Mouse (Mus musculus) heart, embryonic 16.5 days (tissue): ENCODE measurements at regions not wholly inside any gene's neighbourhood (a gene's known extent, or its start where the extent isn't known, plus 50 kb on each side); places are given as distances from the start of the nearest gene placed in this dataset.
A peak's percentile ranks its signal among the peaks of the same experiment; 100 is the strongest.

Source experiments
- ATAC-seq: fragments of 200-750 bp; cut with Nextera tagmentation; replicated peaks from 2 replicates; pipeline ENCODE4 v1.8.0; 2017; ENCODE audit warnings: moderate number of reproducible peaks; ENCODE audit not compliant: insufficient read depth, low FRiP score; ENCODE audit errors: extremely low read depth
- H3K27ac ChIP-seq: fragments of 300-500 bp; sonication (generic); 2 replicates; pipeline ENCODE4 v1.5.1; 2014; ENCODE audit warnings: mild to moderate bottlenecking, low read length, control low read depth, moderate library complexity
- H3K27me3 ChIP-seq: fragments of 300-500 bp; sonication (generic); 2 replicates; pipeline ENCODE4 v1.6.1; 2014; ENCODE audit warnings: low read length, mixed read lengths; ENCODE audit not compliant: control insufficient read depth, insufficient read depth
- H3K36me3 ChIP-seq: fragments of 300-500 bp; sonication (generic); 2 replicates; pipeline ENCODE4 v1.6.1; 2014; ENCODE audit not compliant: control insufficient read depth, insufficient read depth
- H3K4me1 ChIP-seq: fragments of 300-500 bp; sonication (generic); 2 replicates; pipeline ENCODE4 v1.6.1; 2014; ENCODE audit warnings: low read length, mixed read lengths; ENCODE audit not compliant: control insufficient read depth, insufficient read depth
- H3K4me2 ChIP-seq: fragments of 300-500 bp; sonication (generic); 2 replicates; pipeline ENCODE4 v1.6.1; 2014; ENCODE audit warnings: low read depth, mild to moderate bottlenecking, control low read depth, low read length
- H3K4me3 ChIP-seq: fragments of 300-500 bp; sonication (generic); 2 replicates; pipeline ENCODE4 v1.5.1; 2014; ENCODE audit warnings: mild to moderate bottlenecking, control low read depth, low read length
- H3K9ac ChIP-seq: fragments of 300-500 bp; sonication (generic); 2 replicates; pipeline ENCODE4 v1.6.1; 2014; ENCODE audit warnings: low read length, control low read depth
- H3K9me3 ChIP-seq: fragments of 300-500 bp; sonication (generic); replicated peaks from 2 replicates; pipeline ENCODE4 v1.6.1; 2016; ENCODE audit warnings: low read length; ENCODE audit not compliant: control insufficient read depth
- WGBS: fragments of 180-500 bp; shearing (Covaris S2); extraction: QIAGEN DNeasy Blood & Tissue Kit; methylation state at CpG from one replicate; pipeline ENCODE4 v1.1.7; 2014; 5-methylcytosine and 5-hydroxymethylcytosine counted together

GRCm38 (mm10) chr7:134550221-134550809 is 120.1 kb upstream of the Dock1 start:
- Histone ChIP-seq H3K9me3 (no peaks in the 10 kb centered on the region), H3K4me2 (no peak overlapping the region), H3K9ac (no peak overlapping the region), H3K4me3 (no peak overlapping the region), H3K27me3 (no peaks in the 10 kb centered on the region), H3K36me3 (no peaks in the 10 kb centered on the region), H3K4me1 (peaks cover 11% of the 10 kb centered on the region), H3K27ac (no peak overlapping the region)
- WGBS: 40% methylated on average over 7 of the region's 7 CpGs
- no peak; the same call in 1 of the 2 replicates for ATAC-seq

- no peaks in the 10 kb centered on the region for H3K27me3 ChIP-seq
- ATAC-seq: no peak
- no peak overlapping the region for H3K9ac ChIP-seq
- peaks cover 11% of the 10 kb centered on the region for H3K4me1 ChIP-seq
- no peaks in the 10 kb centered on the region for H3K36me3 ChIP-seq
- no peak overlapping the region for H3K27ac ChIP-seq
- no peak overlapping the region for H3K4me3 ChIP-seq
- 51% methylated on average over 6 of the region's 6 CpGs for WGBS
- no peak overlapping the region for H3K4me2 ChIP-seq
- no peaks in the 10 kb centered on the region for H3K9me3 ChIP-seq
Observed at GRCm38 (mm10) chr7:134552051-134552451, 118.4 kb upstream of the Dock1 start.

- Histone ChIP-seq H3K4me1 (peaks cover under 1% of the 10 kb centered on the region), H3K27me3 (no peaks in the 10 kb centered on the region), H3K4me3 (no peak overlapping the region), H3K27ac (no peak overlapping the region), H3K9ac (no peak overlapping the region), H3K9me3 (0 out of 2 replicates have a peak, but pooled peaks cover 2% of the 10 kb centered on the region), H3K4me2 (no peak overlapping the region), H3K36me3 (no peaks in the 10 kb centered on the region)
- WGBS: 40% methylated on average over 4 of the region's 4 CpGs
- no peak for ATAC-seq
Observed at GRCm38 (mm10) chr7:134556061-134556460, 114.4 kb upstream of the Dock1 start.

- 84% methylated on average over 5 of the region's 5 CpGs for WGBS
- no peak overlapping the region for H3K27ac ChIP-seq
- no peak overlapping the region for H3K9ac ChIP-seq
- peaks cover 3% of the 10 kb centered on the region; the same call in 1 of the 2 replicates for H3K9me3 ChIP-seq
- H3K4me2 ChIP-seq: no peak overlapping the region
- no peak for ATAC-seq
- H3K27me3 ChIP-seq: no peaks in the 10 kb centered on the region
- no peak overlapping the region for H3K4me3 ChIP-seq
- H3K36me3 ChIP-seq: no peaks in the 10 kb centered on the region
- peaks cover 6% of the 10 kb centered on the region; the same call in 1 of the 2 replicates for H3K4me1 ChIP-seq
Observed at GRCm38 (mm10) chr7:134566322-134566721, 104.1 kb upstream of the Dock1 start.

GRCm38 (mm10) chr7:134569247-134569646 is 101.2 kb upstream of the Dock1 start:
- peaks cover 3% of the 10 kb centered on the region; the same call in 1 of the 2 replicates for H3K9me3 ChIP-seq

GRCm38 (mm10) chr7:134570176-134570810 is 100.2 kb upstream of the Dock1 start:
- Histone ChIP-seq H3K9ac (no peak overlapping the region), H3K36me3 (no peaks in the 10 kb centered on the region), H3K27me3 (no peaks in the 10 kb centered on the region), H3K4me2 (no peak overlapping the region), H3K4me3 (no peak overlapping the region), H3K27ac (peak overlapping the region; percentile 62), H3K4me1 (peaks cover 6% of the 10 kb centered on the region; the same call in 1 of the 2 replicates), H3K9me3 (peaks cover 3% of the 10 kb centered on the region; the same call in 1 of the 2 replicates)
- ATAC-seq: 0 out of 2 replicates have a peak, but pooled peaks have one; percentile 4
- WGBS: 46% methylated on average over 5 of the region's 5 CpGs

More at GRCm38 (mm10) chr7:134569247-134569646, 101.2 kb upstream of the Dock1 start:
- no peak overlapping the region for H3K9ac ChIP-seq
- H3K36me3 ChIP-seq: no peaks in the 10 kb centered on the region
- H3K4me3 ChIP-seq: no peak overlapping the region
- WGBS: 45% methylated on average over 3 of the region's 3 CpGs
- no peaks in the 10 kb centered on the region for H3K27me3 ChIP-seq
- peak overlapping the region; percentile 62 for H3K27ac ChIP-seq
- ATAC-seq: 0 out of 2 replicates have a peak, but pooled peaks have one; percentile 37
- no peak overlapping the region for H3K4me2 ChIP-seq
- H3K4me1 ChIP-seq: peaks cover 6% of the 10 kb centered on the region; the same call in 1 of the 2 replicates

- ATAC-seq: no peak
- Histone ChIP-seq H3K27me3 (no peaks in the 10 kb centered on the region), H3K9ac (no peak overlapping the region), H3K36me3 (no peaks in the 10 kb centered on the region), H3K4me1 (no peaks in the 10 kb centered on the region), H3K4me3 (no peak overlapping the region), H3K27ac (no peak overlapping the region), H3K4me2 (no peak overlapping the region), H3K9me3 (0 out of 2 replicates have a peak, but pooled peaks cover 2% of the 10 kb centered on the region)
Observed at GRCm38 (mm10) chr7:134581746-134582145, 88.7 kb upstream of the Dock1 start.

GRCm38 (mm10) chr7:134585478-134585877 is 85.0 kb upstream of the Dock1 start:
- no peak overlapping the region for H3K27ac ChIP-seq
- no peak overlapping the region for H3K9ac ChIP-seq
- H3K27me3 ChIP-seq: no peaks in the 10 kb centered on the region
- WGBS: 77% methylated on average over 5 of the region's 5 CpGs
- H3K36me3 ChIP-seq: no peaks in the 10 kb centered on the region
- no peak overlapping the region for H3K4me2 ChIP-seq
- H3K4me3 ChIP-seq: no peak overlapping the region
- H3K9me3 ChIP-seq: 0 out of 2 replicates have a peak, but pooled peaks cover 2% of the 10 kb centered on the region
- H3K4me1 ChIP-seq: no peaks in the 10 kb centered on the region
- ATAC-seq: no peak

GRCm38 (mm10) chr7:134586990-134587389 is 83.5 kb upstream of the Dock1 start:
- Histone ChIP-seq H3K4me1 (no peaks in the 10 kb centered on the region), H3K4me2 (no peak overlapping the region), H3K9ac (no peak overlapping the region), H3K27ac (no peak overlapping the region), H3K36me3 (no peaks in the 10 kb centered on the region), H3K9me3 (0 out of 2 replicates have a peak, but pooled peaks cover 2% of the 10 kb centered on the region), H3K27me3 (no peaks in the 10 kb centered on the region), H3K4me3 (no peak overlapping the region)
- 88% methylated on average over 6 of the region's 6 CpGs for WGBS
- ATAC-seq: no peak
